Mouse (Mus musculus) adrenal gland, postnatal 0 days (tissue): Measurements from ENCODE around the gene 4930404N11Rik. TPM values are rescaled to one million over a fixed set of nuclear protein-coding genes. Genes with fewer than 3 reads are reported as not detected.

ENCODE experiments used
- microRNA-seq: library from miRNA; unstranded; fragments of <30 nt; microRNA quantifications from one replicate; pipeline ENCODE4, GENCODE M21; 2016; ENCODE audit warnings: borderline replicate concordance; ENCODE audit not compliant: insufficient number of aligned reads
- polyA plus RNA-seq: library from polyadenylated mRNA; unstranded; fragments of >200 nt; fragmentation: Nextera tagmentation; extraction: Ambion mirVana; gene quantifications from 2 replicates; pipeline ENCODE4 v1.2.1, GENCODE M21; 2015

Gene 4930404N11Rik
- polyA plus RNA-seq, result 0.95 and 2.1 TPM in 2 replicates

GRCm38 (mm10) chr10:81365672-81366476 lies at the start of gene 4930404N11Rik:
TSS of gene 4930404N11Rik (minus strand) at chr10:81365816.

GRCm38 (mm10) chr10:81392781-81393185 lies 27.2 kb upstream of the 4930404N11Rik start, which contains the start of gene Smim24:
TSS of gene Smim24 (plus strand) at chr10:81393051.

DNA sequence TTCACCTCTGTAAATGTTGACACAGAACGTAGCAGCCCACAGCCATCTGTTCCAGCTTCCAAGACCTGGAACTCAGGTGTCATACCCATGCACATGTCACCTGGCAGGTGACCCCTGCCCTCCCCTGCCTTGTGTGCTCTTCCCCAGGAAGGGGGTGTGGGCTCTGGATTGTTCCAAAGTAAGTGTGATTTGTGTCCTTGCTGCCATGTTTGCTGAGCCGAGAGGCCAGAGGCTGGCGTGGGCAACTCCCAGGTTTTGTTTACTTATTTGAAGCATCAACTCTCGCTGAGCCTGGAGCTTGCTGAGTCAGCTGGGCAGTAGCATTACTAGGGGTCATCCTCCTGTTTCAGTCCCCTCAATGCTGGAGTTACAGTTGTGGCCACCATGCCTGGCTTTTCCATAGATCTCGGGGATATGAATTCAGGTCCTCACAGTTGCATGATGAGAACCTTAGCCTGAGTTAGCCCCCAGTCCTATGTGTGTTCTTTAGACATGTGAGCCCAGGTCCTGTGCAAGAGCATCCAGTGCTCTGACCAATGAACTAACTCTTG lies 23.0 kb upstream of the 4930404N11Rik start, which contains the start of gene Gm48552:
TSS of gene Gm48552 (plus strand) at position 501 of the 551 bp plus-strand sequence.

DNA sequence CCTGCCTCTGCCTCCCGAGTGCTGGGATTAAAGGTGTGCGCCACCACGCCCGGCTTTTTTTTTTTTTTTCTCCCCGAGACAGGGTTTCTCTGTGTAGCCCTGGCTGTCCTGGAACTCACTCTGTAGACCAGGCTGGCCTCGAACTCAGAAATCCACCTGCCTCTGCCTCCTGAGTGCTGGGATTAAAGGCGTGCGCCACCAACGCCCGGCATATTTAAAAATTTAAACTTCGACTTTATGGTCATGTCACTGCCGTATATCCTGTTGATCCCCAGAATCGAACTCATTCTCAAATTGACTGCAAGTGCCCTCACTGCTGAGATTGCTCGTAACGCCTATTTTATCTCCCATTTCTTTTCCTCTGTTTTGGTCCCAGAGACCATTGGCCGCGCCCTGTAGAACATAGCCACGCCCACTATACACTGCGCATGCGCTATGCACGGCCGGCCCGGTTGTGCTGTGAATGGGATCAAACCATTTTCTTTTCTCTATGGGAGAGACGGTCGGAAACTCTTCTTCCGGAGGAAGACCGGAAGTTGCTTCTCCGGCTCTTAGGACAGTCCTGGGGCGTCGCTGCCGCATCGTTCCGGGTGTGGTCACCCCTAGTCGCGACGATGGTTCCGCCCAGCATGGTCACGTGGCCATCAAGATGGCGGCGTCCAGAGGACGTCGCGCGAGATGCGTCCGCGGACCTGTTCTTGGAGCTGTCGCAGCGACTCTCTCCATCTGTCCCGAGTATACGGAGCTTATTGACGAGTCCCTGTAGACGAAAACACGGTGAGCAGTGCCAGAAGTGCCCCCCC lies 18.4 kb upstream of the 4930404N11Rik start, which contains the start of the genes Dohh and Gm48551:
TSS of gene Dohh (plus strand) at position 627 of the 803 bp plus-strand sequence.
TSS of gene Gm48551 (plus strand) at position 665 of the 803 bp plus-strand sequence.

GRCm38 (mm10) chr10:81377793-81378552 lies 12.4 kb upstream of the 4930404N11Rik start, which contains the start of gene Fzr1:
TSS of gene Fzr1 (minus strand) at chr10:81378516.

GRCm38 (mm10) chr10:81356991-81357844 lies 8.4 kb downstream of the 4930404N11Rik start, which contains the start of gene Mfsd12:
TSS of gene Mfsd12 (plus strand) at chr10:81357491.

DNA sequence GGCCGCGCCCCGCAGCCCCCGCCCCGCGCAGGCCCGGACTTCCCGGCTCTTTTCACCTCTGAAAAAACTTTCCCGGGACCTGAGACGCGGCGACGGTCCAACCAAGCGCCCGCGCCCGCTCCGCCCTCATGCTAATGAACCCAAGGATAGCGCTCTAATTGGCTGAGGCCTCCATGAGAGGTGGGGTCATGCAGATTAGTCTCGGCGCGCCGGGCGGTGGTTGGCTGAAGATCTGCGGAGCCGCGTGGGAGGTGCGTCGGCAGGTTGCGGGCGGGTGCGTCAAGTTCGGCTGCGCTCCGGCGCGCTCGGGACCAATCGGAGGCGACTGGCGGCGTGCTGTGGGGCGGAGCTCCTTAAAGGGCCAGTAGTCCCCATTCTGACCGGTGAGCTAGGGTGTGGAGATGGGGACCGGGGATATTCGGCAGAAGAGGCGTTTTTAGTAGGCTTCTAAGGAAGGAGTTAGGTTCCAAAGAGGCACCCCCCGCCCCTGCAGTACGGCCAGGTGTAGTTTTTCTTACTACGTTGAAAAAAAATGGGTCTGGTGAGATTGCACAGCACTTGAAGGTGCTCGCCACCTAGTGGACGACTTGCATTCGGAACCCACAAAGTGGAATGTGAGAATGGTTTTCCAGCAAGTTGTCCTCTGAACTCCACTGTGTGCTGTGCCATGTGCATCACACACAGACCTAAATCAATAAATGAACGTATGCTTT lies 15.1 kb downstream of the 4930404N11Rik start, which contains the start of gene Hmg20b:
TSS of gene Hmg20b (minus strand) at position 130 of the 713 bp plus-strand sequence.

GRCm38 (mm10) chr10:81342686-81343505 lies 22.7 kb downstream of the 4930404N11Rik start, which contains the start of gene Gipc3:
TSS of gene Gipc3 (minus strand) at chr10:81343266.

GRCm38 (mm10) chr10:81328386-81328785 lies 37.2 kb downstream of the 4930404N11Rik start, which contains the start of gene Tbxa2r:
TSS of gene Tbxa2r (plus strand) at chr10:81328731.

DNA sequence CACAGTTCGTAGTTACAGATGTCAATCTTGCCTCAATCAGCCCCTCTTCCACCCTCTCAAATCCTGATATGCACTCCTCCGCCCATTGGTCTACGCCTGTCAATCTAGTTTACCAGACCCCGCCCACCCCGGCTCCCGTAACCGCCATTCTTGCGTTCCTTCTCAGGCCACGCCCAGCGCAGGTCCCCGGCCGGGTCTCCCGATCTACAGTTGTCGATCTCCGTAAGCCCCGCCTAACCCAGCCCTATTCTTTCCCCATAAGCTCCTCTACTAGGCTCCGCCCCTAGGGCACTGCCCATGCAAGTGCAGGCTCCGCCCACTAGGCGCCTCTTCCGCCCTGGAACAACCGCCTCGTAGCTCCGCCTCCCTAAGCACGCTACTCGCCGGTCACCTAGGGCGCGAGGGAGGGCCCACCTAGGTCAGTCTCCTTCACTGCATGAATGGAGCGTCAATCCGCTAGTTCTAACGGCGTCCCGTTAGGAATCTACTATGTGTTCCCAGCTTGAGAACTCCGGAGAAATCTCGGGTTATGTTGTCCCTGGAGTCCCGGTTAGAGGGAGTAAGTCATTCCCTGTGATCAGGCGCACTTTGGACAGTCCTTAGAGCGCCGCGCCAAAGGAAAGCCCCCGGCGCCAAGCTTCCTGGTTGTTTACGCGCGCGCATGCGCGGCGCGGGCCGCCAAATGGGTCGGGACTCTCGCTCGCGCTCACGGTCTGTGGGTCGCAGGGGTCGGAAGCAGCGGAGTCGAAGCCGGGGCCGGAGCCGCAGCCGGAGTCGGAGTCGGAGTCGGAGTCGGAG lies 44.9 kb downstream of the 4930404N11Rik start, which contains the start of gene Cactin:
TSS of gene Cactin (plus strand) at position 554 of the 798 bp plus-strand sequence.

Small RNAs within 50 kb of the gene (microRNA-seq; reads per million reads assigned to microRNA genes)
- not detected for gene Mir6913

Other genes starting within 250 kb of the 4930404N11Rik start
- gene Zbtb7a, start 230.6 kb downstream of the 4930404N11Rik start, polyA plus RNA-seq, result 38.3 and 48.5 TPM in 2 replicates
- gene Pias4, start 197.9 kb downstream of the 4930404N11Rik start, polyA plus RNA-seq, result 15.5 and 24.7 TPM in 2 replicates
- 323 and 361 TPM in 2 replicates for gene Eef2, start 189.2 kb downstream of the 4930404N11Rik start, polyA plus RNA-seq
- 45.5 and 58.7 TPM in 2 replicates for gene Dapk3, start 182.8 kb downstream of the 4930404N11Rik start, polyA plus RNA-seq
- gene 4930442H23Rik, start 182.0 kb downstream of the 4930404N11Rik start, polyA plus RNA-seq, result 0.16 TPM in 1 of 2 replicates, not detected in the other
- gene Nmrk2, start 163.8 kb downstream of the 4930404N11Rik start, polyA plus RNA-seq, result 0.13 TPM in 1 of 2 replicates, not detected in the other
- gene Atcay, start 135.0 kb downstream of the 4930404N11Rik start, polyA plus RNA-seq, result 2.4 and 8.1 TPM in 2 replicates
- 5.5 and 7.2 TPM in 2 replicates for gene Zfr2, start 132.7 kb downstream of the 4930404N11Rik start, polyA plus RNA-seq
- 1.5 and 1.8 TPM in 2 replicates for gene Matk, start 112.9 kb downstream of the 4930404N11Rik start, polyA plus RNA-seq
- gene Mrpl54, start 98.9 kb downstream of the 4930404N11Rik start, polyA plus RNA-seq, result 257 and 299 TPM in 2 replicates
- gene Apba3, start 98.9 kb downstream of the 4930404N11Rik start, polyA plus RNA-seq, result 29.0 and 34.3 TPM in 2 replicates
- gene Tjp3, start 74.2 kb downstream of the 4930404N11Rik start, polyA plus RNA-seq, result 0.76 and 1.2 TPM in 2 replicates
- 29.5 and 37.8 TPM in 2 replicates for gene Pip5k1c, start 72.9 kb downstream of the 4930404N11Rik start, polyA plus RNA-seq
- gene Cactin, start 44.7 kb downstream of the 4930404N11Rik start, polyA plus RNA-seq, result 17.8 and 25.6 TPM in 2 replicates
- gene Tbxa2r, start 37.1 kb downstream of the 4930404N11Rik start, polyA plus RNA-seq, result 28.4 and 31.0 TPM in 2 replicates
- 0.11 and 0.12 TPM in 2 replicates for gene Gipc3, start 22.6 kb downstream of the 4930404N11Rik start, polyA plus RNA-seq
- 59.6 and 78.9 TPM in 2 replicates for gene Hmg20b, start 15.3 kb downstream of the 4930404N11Rik start, polyA plus RNA-seq
- gene Mfsd12, start 8.3 kb downstream of the 4930404N11Rik start, polyA plus RNA-seq, result 8.9 and 10.3 TPM in 2 replicates
- 42.1 and 63.2 TPM in 2 replicates for gene Fzr1, start 12.7 kb upstream of the 4930404N11Rik start, polyA plus RNA-seq
- 62.7 and 76.5 TPM in 2 replicates for gene Dohh, start 18.6 kb upstream of the 4930404N11Rik start, polyA plus RNA-seq
- 1.4 and 3.0 TPM in 2 replicates for gene Gm48551, start 18.6 kb upstream of the 4930404N11Rik start, polyA plus RNA-seq
- 0.77 and 1.2 TPM in 2 replicates for gene Gm48552, start 23.2 kb upstream of the 4930404N11Rik start, polyA plus RNA-seq
- 3.3 and 8.2 TPM in 2 replicates for gene Smim24, start 27.2 kb upstream of the 4930404N11Rik start, polyA plus RNA-seq
- 65.6 and 73.8 TPM in 2 replicates for gene Nfic, start 89.8 kb upstream of the 4930404N11Rik start, polyA plus RNA-seq
- gene Celf5, start 116.9 kb upstream of the 4930404N11Rik start, polyA plus RNA-seq, result 1.6 and 6.1 TPM in 2 replicates
- gene Ncln, start 130.6 kb upstream of the 4930404N11Rik start, polyA plus RNA-seq, result 42.4 and 49.4 TPM in 2 replicates
- 1.2 and 1.8 TPM in 2 replicates for gene S1pr4, start 134.3 kb upstream of the 4930404N11Rik start, polyA plus RNA-seq
- gene Gna15, start 158.4 kb upstream of the 4930404N11Rik start, polyA plus RNA-seq, result 2.0 and 2.2 TPM in 2 replicates
- gene Gna11, start 179.4 kb upstream of the 4930404N11Rik start, polyA plus RNA-seq, result 61.6 and 64.5 TPM in 2 replicates
- gene Aes, start 193.7 kb upstream of the 4930404N11Rik start, polyA plus RNA-seq, result 477 and 665 TPM in 2 replicates
- gene Tle2, start 208.7 kb upstream of the 4930404N11Rik start, polyA plus RNA-seq, result 6.8 and 10.0 TPM in 2 replicates
- gene Tle6, start 235.3 kb upstream of the 4930404N11Rik start, polyA plus RNA-seq, result 14.5 and 17.4 TPM in 2 replicates
- 0.46 and 0.72 TPM in 2 replicates for gene BC025920, start 240.5 kb upstream of the 4930404N11Rik start, polyA plus RNA-seq